ENCODE assay signal across 22 mouse cellular contexts in genomic region chr14:95281431-95281830, GRCm38 (mm10).
"Had no signal": no experiment of that assay in that cellular context is flagged by ENCODE, and none has a peak within 500 bp of the region (broad histone marks: within the 10 kb centered on the region; RNA-seq: fewer than 3 reads in every experiment).

No protein-coding gene starts in this region.

- H3K4me2 ChIP-seq: kidney, embryonic 15.5 days; limb, embryonic 12.5 days; liver, embryonic 12.5 days; liver, embryonic 15.5 days; lung, embryonic 15.5 days had no signal

- H3K27ac ChIP-seq: kidney, embryonic 15.5 days; left cerebral cortex, adult 2 months; limb, embryonic 12.5 days; liver, embryonic 12.5 days; liver, embryonic 15.5 days; lung, embryonic 15.5 days; midbrain, embryonic 10.5 days; stomach, postnatal 0 days had no signal

- H3K9ac ChIP-seq: kidney, embryonic 15.5 days; limb, embryonic 12.5 days; liver, embryonic 12.5 days; liver, embryonic 15.5 days; lung, embryonic 15.5 days had no signal

- H3K27me3 ChIP-seq: kidney, embryonic 15.5 days; limb, embryonic 12.5 days; liver, embryonic 12.5 days; liver, embryonic 15.5 days; lung, embryonic 15.5 days; megakaryocyte, embryonic 14.5 days had no signal

- H3K4me1 ChIP-seq: kidney, embryonic 15.5 days; limb, embryonic 12.5 days; liver, embryonic 12.5 days; liver, embryonic 15.5 days; lung, embryonic 15.5 days; megakaryocyte, embryonic 14.5 days; midbrain, embryonic 10.5 days had no signal

- H3K4me3 ChIP-seq: kidney, embryonic 15.5 days; left cerebral cortex, adult 2 months; limb, embryonic 12.5 days; liver, embryonic 12.5 days; liver, embryonic 15.5 days; lung, embryonic 15.5 days; megakaryocyte, embryonic 14.5 days; midbrain, embryonic 10.5 days had no signal

- DNase-seq: kidney, adult 11 months; kidney, adult 8-10 months; kidney, postnatal 10 days; kidney, postnatal 36 days; layer of hippocampus, postnatal 36 days; liver; lung, adult 18-20 months; lung, postnatal 10 days; lung, postnatal 36 days; thymus, adult 2 months; thymus, postnatal 14 days; thymus, postnatal 4 days had no signal

- ATAC-seq: liver, embryonic 12.5 days; midbrain, embryonic 16.5 days had no signal

- H3K9me3 ChIP-seq: kidney, embryonic 15.5 days; limb, embryonic 12.5 days; liver, embryonic 12.5 days; liver, embryonic 15.5 days; lung, embryonic 15.5 days; megakaryocyte, embryonic 14.5 days; midbrain, embryonic 10.5 days had no signal

- H3K36me3 ChIP-seq: kidney, embryonic 15.5 days; limb, embryonic 12.5 days; liver, embryonic 12.5 days; liver, embryonic 15.5 days; lung, embryonic 15.5 days; midbrain, embryonic 10.5 days had no signal
